Mouse (Mus musculus) intestine, embryonic 14.5 days (tissue): ENCODE data around the gene Arsa. TPM values are rescaled to one million over a fixed set of nuclear protein-coding genes. Genes with fewer than 3 reads are reported as not detected.

Experiments
- ATAC-seq: fragments of 200-750 bp; cut with Nextera tagmentation; replicated peaks from 2 replicates; pipeline ENCODE4 v1.8.0; 2017; ENCODE audit warnings: low read depth, moderate number of reproducible peaks, moderate TSS enrichment, moderate library complexity; ENCODE audit not compliant: low FRiP score, low TSS enrichment
- DNase-seq: peaks from one replicate; pipeline ENCODE4 v3.0.0-alpha.2; 2018; ENCODE audit warnings: low spot score
- H3K27ac ChIP-seq: fragments of 300-500 bp; sonication (generic); 2 replicates; pipeline ENCODE4 v1.5.1; 2014; ENCODE audit warnings: low read depth, mild to moderate bottlenecking, control low read depth
- H3K27me3 ChIP-seq: fragments of 300-500 bp; sonication (generic); replicated peaks from 2 replicates; pipeline ENCODE4 v1.6.1; 2014; ENCODE audit warnings: low read length, control low read depth; ENCODE audit not compliant: control insufficient read depth, insufficient read depth
- H3K36me3 ChIP-seq: fragments of 300-500 bp; sonication (generic); 2 replicates; pipeline ENCODE4 v1.6.1; 2014; ENCODE audit warnings: low read length, control low read depth; ENCODE audit not compliant: control insufficient read depth, insufficient read depth
- H3K4me1 ChIP-seq: fragments of 300-500 bp; sonication (generic); replicated peaks from 2 replicates; pipeline ENCODE4 v1.6.1; 2014; ENCODE audit warnings: low read length, control low read depth, mixed read lengths; ENCODE audit not compliant: control insufficient read depth, insufficient read depth
- H3K4me2 ChIP-seq: fragments of 300-500 bp; sonication (generic); 2 replicates; pipeline ENCODE4 v1.6.1; 2014; ENCODE audit warnings: low read length
- H3K4me3 ChIP-seq: fragments of 300-500 bp; sonication (generic); 2 replicates; pipeline ENCODE4 v1.5.1; 2014; ENCODE audit warnings: low read depth, low read length, control low read depth, mixed read lengths
- H3K9ac ChIP-seq: fragments of 300-500 bp; sonication (generic); 2 replicates; pipeline ENCODE4 v1.6.1; 2014; ENCODE audit warnings: mild to moderate bottlenecking, low read length
- H3K9me3 ChIP-seq: fragments of 300-500 bp; sonication (generic); 2 replicates; pipeline ENCODE4 v1.6.1; 2016; ENCODE audit warnings: low read length, control low read depth; ENCODE audit not compliant: control insufficient read depth
- WGBS: fragments of 180-500 bp; shearing (Covaris S2); extraction: QIAGEN DNeasy Blood & Tissue Kit; methylation state at CpG from one replicate; pipeline ENCODE4 v1.1.7; 2014; 5-methylcytosine and 5-hydroxymethylcytosine counted together
- polyA plus RNA-seq: library from polyadenylated mRNA; unstranded; fragments of >200 nt; fragmentation: Nextera tagmentation; extraction: Ambion mirVana; gene quantifications from 2 replicates; pipeline ENCODE4 v1.2.1, GENCODE M21; 2014

Arsa gene
- polyA plus RNA-seq, 1 experiment from 2014 or later: 15.4 TPM

GRCm38 (mm10) chr15:89425711-89426121, 51.5 kb downstream of the Arsa start, which contains the start of gene Cpt1b:
Gene Cpt1b, minus strand, starts transcription at chr15:89425863.
- no peak for ATAC-seq
- no peak within 1 kb of the TSS for H3K4me2 ChIP-seq
- H3K36me3 ChIP-seq: peaks cover 23% of the 10 kb centered on the region
- H3K4me1 ChIP-seq: peaks cover 14% of the 10 kb centered on the region; the same call in 1 of the 2 replicates
- no peak within 1 kb of the TSS for H3K4me3 ChIP-seq
- no peaks in the 10 kb centered on the region for H3K9me3 ChIP-seq
- H3K27me3 ChIP-seq: no peaks in the 10 kb centered on the region
- 34% methylated on average over 6 of the region's 6 CpGs for WGBS
- H3K27ac ChIP-seq: no peak within 1 kb of the TSS
- no peak for DNase-seq
- H3K9ac ChIP-seq: no peak within 1 kb of the TSS

DNA sequence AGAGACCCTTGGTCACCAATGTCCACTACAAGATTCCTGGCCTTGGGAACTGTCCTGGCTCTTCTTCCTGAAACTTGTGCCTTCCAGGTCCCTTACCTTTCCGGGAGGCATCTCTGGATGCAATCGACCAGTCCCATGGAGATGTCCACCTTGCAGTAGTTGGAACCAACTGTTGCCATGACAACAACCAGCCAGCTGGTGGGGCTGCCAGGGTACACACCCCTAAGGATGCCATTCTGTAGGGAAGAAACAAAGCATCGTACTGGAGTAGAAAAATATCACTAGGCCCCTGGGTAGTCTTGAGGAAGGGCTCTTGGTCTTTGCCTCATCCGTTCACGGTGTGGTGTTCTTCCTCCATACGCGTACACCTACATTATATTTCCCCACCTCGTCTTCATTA, 52.6 kb downstream of the Arsa start:
- no peak for ATAC-seq
- Histone ChIP-seq H3K36me3 (peaks cover 31% of the 10 kb centered on the region), H3K9me3 (no peaks in the 10 kb centered on the region), H3K9ac (no peak overlapping the region), H3K4me2 (no peak overlapping the region), H3K27ac (no peak overlapping the region), H3K27me3 (no peaks in the 10 kb centered on the region), H3K4me1 (peaks cover 8% of the 10 kb centered on the region; the same call in 1 of the 2 replicates), H3K4me3 (no peak overlapping the region)
- WGBS: 87% methylated on average over 8 of the region's 8 CpGs
- DNase-seq: no peak

Other genes with a start within 250 kb of the Arsa start
- gene Sbf1, start 162.1 kb downstream of the Arsa start, polyA plus RNA-seq: 52.6 and 53.6 TPM in 2 replicates
- gene Adm2, start 154.7 kb downstream of the Arsa start, polyA plus RNA-seq: 0.32 and 0.73 TPM in 2 replicates
- not detected in 2 replicates for gene Miox, start 143.0 kb downstream of the Arsa start, polyA plus RNA-seq
- gene Lmf2, start 121.8 kb downstream of the Arsa start, polyA plus RNA-seq: 46.7 and 48.6 TPM in 2 replicates
- 157 and 170 TPM in 2 replicates for gene Ncaph2, start 121.7 kb downstream of the Arsa start, polyA plus RNA-seq
- 12.3 and 14.6 TPM in 2 replicates for gene Sco2, start 103.6 kb downstream of the Arsa start, polyA plus RNA-seq
- 1.2 and 1.5 TPM in 2 replicates for gene Tymp, start 100.4 kb downstream of the Arsa start, polyA plus RNA-seq
- gene Odf3b, start 98.1 kb downstream of the Arsa start, polyA plus RNA-seq: 0.34 TPM in 1 of 2 replicates, not detected in the other
- not detected in 2 replicates for gene Klhdc7b, start 92.5 kb downstream of the Arsa start, polyA plus RNA-seq
- not detected in 2 replicates for gene Syce3, start 66.9 kb downstream of the Arsa start, polyA plus RNA-seq
- gene Cpt1b, start 51.6 kb downstream of the Arsa start, polyA plus RNA-seq: 0.60 and 0.76 TPM in 2 replicates
- gene C730034F03Rik, start 47.8 kb downstream of the Arsa start, polyA plus RNA-seq: 1.7 and 2.2 TPM in 2 replicates
- gene Gm44502, start 47.7 kb downstream of the Arsa start, polyA plus RNA-seq: not detected in 2 replicates
- gene Chkb, start 47.5 kb downstream of the Arsa start, polyA plus RNA-seq: 46.3 and 49.7 TPM in 2 replicates
- gene Mapk8ip2, start 23.5 kb downstream of the Arsa start, polyA plus RNA-seq: 5.1 TPM in 2 replicates
- gene Shank3, start 22.2 kb upstream of the Arsa start, polyA plus RNA-seq: 1.9 and 2.1 TPM in 2 replicates
- gene Acr, start 90.9 kb upstream of the Arsa start, polyA plus RNA-seq: 0.43 TPM in 1 of 2 replicates, not detected in the other
- gene Rabl2, start 114.5 kb upstream of the Arsa start, polyA plus RNA-seq: 41.3 and 44.9 TPM in 2 replicates